Mouse (Mus musculus): ENCODE data around the gene Swsap1. TPM values are rescaled to one million over a fixed set of nuclear protein-coding genes. Genes with fewer than 3 reads are reported as not detected.

The Swsap1 gene
- polyA plus RNA-seq, 1 experiment from 2014 or later = 4.9 TPM

GRCm38 (mm10) chr9:21977331-21977730 lies 21.8 kb downstream of the Swsap1 start:
- Histone ChIP-seq H3K4me2 (replicated peaks) (no peak overlapping the region), H3K27me3 (no peaks in the 10 kb centered on the region), H3K36me3 (no peaks in the 10 kb centered on the region), H3K4me1 (no peaks in the 10 kb centered on the region), H3K9ac (no peak overlapping the region), H3K4me3 (no peak overlapping the region), H3K9me3 (no peaks in the 10 kb centered on the region), H3K27ac (no peak overlapping the region)
- 84% methylated on average over 5 of the region's 5 CpGs for WGBS
- no peak for ATAC-seq (ENCODE audit: low FRiP score, low read depth)

GRCm38 (mm10) chr9:21977972-21978371 lies 22.4 kb downstream of the Swsap1 start:
- Histone ChIP-seq H3K4me2 (replicated peaks) (no peak overlapping the region), H3K27me3 (no peaks in the 10 kb centered on the region), H3K4me3 (no peak overlapping the region), H3K36me3 (no peaks in the 10 kb centered on the region), H3K9me3 (no peaks in the 10 kb centered on the region), H3K4me1 (no peaks in the 10 kb centered on the region), H3K27ac (no peak overlapping the region), H3K9ac (no peak overlapping the region)
- WGBS = 26% methylated on average over 2 of the region's 2 CpGs
- ATAC-seq (ENCODE audit: low FRiP score, low read depth) = no peak

GRCm38 (mm10) chr9:21978398-21979128 lies 23.0 kb downstream of the Swsap1 start:
- no peak for ATAC-seq (ENCODE audit: low FRiP score, low read depth)
- Histone ChIP-seq H3K9ac (no peak overlapping the region), H3K27me3 (peaks cover 4% of the 10 kb centered on the region; the same call in 1 of the 2 replicates), H3K4me1 (no peaks in the 10 kb centered on the region), H3K4me2 (replicated peaks) (no peak overlapping the region), H3K27ac (no peak overlapping the region), H3K4me3 (no peak overlapping the region), H3K9me3 (no peaks in the 10 kb centered on the region), H3K36me3 (no peaks in the 10 kb centered on the region)
- 92% methylated on average over 4 of the region's 4 CpGs for WGBS

GRCm38 (mm10) chr9:21983911-21984310 lies 28.4 kb downstream of the Swsap1 start:
- Histone ChIP-seq H3K27me3 (peaks cover 52% of the 10 kb centered on the region), H3K9ac (no peak overlapping the region)

GRCm38 (mm10) chr9:21987592-21988342 lies 32.2 kb downstream of the Swsap1 start:
- WGBS = 8% methylated on average over 36 of the region's 36 CpGs
- Histone ChIP-seq H3K9me3 (no peaks in the 10 kb centered on the region), H3K36me3 (no peaks in the 10 kb centered on the region), H3K4me3 (peak overlapping the region; percentile 45), H3K9ac (no peak overlapping the region), H3K4me2 (replicated peaks) (peak overlapping the region; percentile 76), H3K27ac (no peak overlapping the region), H3K27me3 (peaks cover 90% of the 10 kb centered on the region), H3K4me1 (peaks cover 26% of the 10 kb centered on the region)
- ATAC-seq (ENCODE audit: low FRiP score, low read depth) = no peak

More at GRCm38 (mm10) chr9:21983911-21984310, 28.4 kb downstream of the Swsap1 start:
- H3K4me3 ChIP-seq = no peak overlapping the region
- H3K4me2 ChIP-seq (replicated peaks) = no peak overlapping the region
- H3K27ac ChIP-seq = no peak overlapping the region
- no peaks in the 10 kb centered on the region for H3K36me3 ChIP-seq
- H3K9me3 ChIP-seq = no peaks in the 10 kb centered on the region
- WGBS = 36% methylated on average over 3 of the region's 3 CpGs
- H3K4me1 ChIP-seq = peaks cover 12% of the 10 kb centered on the region
- ATAC-seq (ENCODE audit: low FRiP score, low read depth) = no peak

GRCm38 (mm10) chr9:21988421-21989101 lies 33.0 kb downstream of the Swsap1 start:
- no peaks in the 10 kb centered on the region for H3K36me3 ChIP-seq
- peak overlapping the region; percentile 76 for H3K4me2 ChIP-seq (replicated peaks)
- peaks cover 26% of the 10 kb centered on the region for H3K4me1 ChIP-seq
- H3K9ac ChIP-seq = peak overlapping the region; percentile 63
- peak overlapping the region; percentile 45 for H3K4me3 ChIP-seq
- 1% methylated on average over 32 of the region's 32 CpGs for WGBS
- no peak for ATAC-seq (ENCODE audit: low FRiP score, low read depth)
- peaks cover 94% of the 10 kb centered on the region for H3K27me3 ChIP-seq
- H3K27ac ChIP-seq = no peak overlapping the region
- H3K9me3 ChIP-seq = no peaks in the 10 kb centered on the region

GRCm38 (mm10) chr9:21989230-21990110 lies 33.9 kb downstream of the Swsap1 start, which contains the start of gene Rgl3:
Rgl3 (minus strand) TSS chr9:21989446.
- H3K4me1 ChIP-seq = peaks cover 26% of the 10 kb centered on the region
- no peaks in the 10 kb centered on the region for H3K36me3 ChIP-seq
- H3K27ac ChIP-seq = no peak within 1 kb of the TSS
- peak within 1 kb of the TSS; percentile 45 for H3K4me3 ChIP-seq
- H3K9ac ChIP-seq = peak within 1 kb of the TSS; percentile 63
- peaks cover 93% of the 10 kb centered on the region for H3K27me3 ChIP-seq
- WGBS = under 1% methylated on average over 42 of the region's 42 CpGs
- ATAC-seq (ENCODE audit: low FRiP score, low read depth) = no peak
- peak within 1 kb of the TSS; percentile 76 for H3K4me2 ChIP-seq (replicated peaks)
- no peaks in the 10 kb centered on the region for H3K9me3 ChIP-seq

GRCm38 (mm10) chr9:21992227-21992626 lies 36.7 kb downstream of the Swsap1 start:
- ATAC-seq (ENCODE audit: low FRiP score, low read depth) = no peak
- no peaks in the 10 kb centered on the region for H3K36me3 ChIP-seq
- H3K4me3 ChIP-seq = no peak overlapping the region
- no peaks in the 10 kb centered on the region for H3K9me3 ChIP-seq
- peaks cover 26% of the 10 kb centered on the region for H3K4me1 ChIP-seq
- peaks cover 74% of the 10 kb centered on the region for H3K27me3 ChIP-seq
- 78% methylated on average over 4 of the region's 4 CpGs for WGBS
- no peak overlapping the region for H3K4me2 ChIP-seq (replicated peaks)
- H3K9ac ChIP-seq = no peak overlapping the region
- no peak overlapping the region for H3K27ac ChIP-seq

GRCm38 (mm10) chr9:21996178-21996867 lies 40.8 kb downstream of the Swsap1 start:
- H3K27ac ChIP-seq = no peak overlapping the region
- H3K4me1 ChIP-seq = no peaks in the 10 kb centered on the region
- no peak overlapping the region for H3K4me3 ChIP-seq
- peaks cover 36% of the 10 kb centered on the region for H3K27me3 ChIP-seq
- H3K9me3 ChIP-seq = no peaks in the 10 kb centered on the region
- H3K36me3 ChIP-seq = no peaks in the 10 kb centered on the region
- 86% methylated on average over 3 of the region's 3 CpGs for WGBS
- H3K9ac ChIP-seq = no peak overlapping the region
- no peak for ATAC-seq (ENCODE audit: low FRiP score, low read depth)
- H3K4me2 ChIP-seq (replicated peaks) = no peak overlapping the region

- no peak overlapping the region for H3K27ac ChIP-seq
- 0 out of 2 replicates have a peak, but pooled peaks cover 3% of the 10 kb centered on the region for H3K27me3 ChIP-seq
- peaks cover 23% of the 10 kb centered on the region for H3K4me1 ChIP-seq
- H3K36me3 ChIP-seq = peaks cover 16% of the 10 kb centered on the region
- H3K9me3 ChIP-seq = no peaks in the 10 kb centered on the region
- no peak overlapping the region for H3K4me2 ChIP-seq (replicated peaks)
- no peak overlapping the region for H3K4me3 ChIP-seq
- no peak for ATAC-seq (ENCODE audit: low FRiP score, low read depth)
- WGBS = 91% methylated on average over 6 of the region's 6 CpGs
- H3K9ac ChIP-seq = no peak overlapping the region
Measured at GRCm38 (mm10) chr9:22000296-22000695, 44.7 kb downstream of the Swsap1 start.

- no peak overlapping the region for H3K4me3 ChIP-seq
- ATAC-seq (ENCODE audit: low FRiP score, low read depth) = no peak
- H3K4me1 ChIP-seq = peaks cover 23% of the 10 kb centered on the region
- peak overlapping the region; percentile 63 for H3K4me2 ChIP-seq (replicated peaks)
- 87% methylated on average over 4 of the region's 4 CpGs for WGBS
- H3K9me3 ChIP-seq = no peaks in the 10 kb centered on the region
- no peak overlapping the region for H3K9ac ChIP-seq
- 0 out of 2 replicates have a peak, but pooled peaks cover 3% of the 10 kb centered on the region for H3K27me3 ChIP-seq
- H3K36me3 ChIP-seq = peaks cover 29% of the 10 kb centered on the region
- no peak overlapping the region for H3K27ac ChIP-seq
Measured at GRCm38 (mm10) chr9:22001633-22002032, 46.1 kb downstream of the Swsap1 start.
